Mouse (Mus musculus) midbrain, embryonic 16.5 days (tissue): ENCODE results near the gene Larp1. TPM values are rescaled to one million over a fixed set of nuclear protein-coding genes. Genes with fewer than 3 reads are reported as not detected.
A peak's percentile ranks its signal among the peaks of the same experiment; 100 is the strongest.

Experiments used
- ATAC-seq: fragments of 200-750 bp; cut with Nextera tagmentation; 2 replicates; pipeline ENCODE4 v1.8.0; 2017; ENCODE audit warnings: moderate TSS enrichment
- H3K27ac ChIP-seq: fragments of 300-500 bp; sonication (generic); 2 replicates; pipeline ENCODE4 v1.5.1; 2014; ENCODE audit warnings: mild to moderate bottlenecking, low read length, mixed read lengths
- H3K27me3 ChIP-seq: fragments of 300-500 bp; sonication (generic); 2 replicates; pipeline ENCODE4 v1.6.1; 2014; ENCODE audit warnings: low read depth, low read length, mixed read lengths; ENCODE audit not compliant: control insufficient read depth, insufficient read depth
- H3K36me3 ChIP-seq: fragments of 300-500 bp; sonication (generic); 2 replicates; pipeline ENCODE4 v1.6.1; 2014; ENCODE audit warnings: mild to moderate bottlenecking, low read length, moderate library complexity, mixed read lengths; ENCODE audit not compliant: control insufficient read depth, insufficient read depth
- H3K4me1 ChIP-seq: fragments of 300-500 bp; sonication (generic); 2 replicates; pipeline ENCODE4 v1.6.1; 2014; ENCODE audit warnings: mild to moderate bottlenecking, low read length, mixed read lengths; ENCODE audit not compliant: control insufficient read depth, insufficient read depth
- H3K4me2 ChIP-seq: fragments of 300-500 bp; sonication (generic); 2 replicates; pipeline ENCODE4 v1.6.1; 2014; ENCODE audit warnings: mild to moderate bottlenecking, low read length, mixed read lengths
- H3K4me3 ChIP-seq: fragments of 300-500 bp; sonication (generic); 2 replicates; pipeline ENCODE4 v1.5.1; 2014; ENCODE audit warnings: low read depth, mild to moderate bottlenecking, low read length, moderate library complexity, mixed read lengths
- H3K9ac ChIP-seq: fragments of 300-500 bp; sonication (generic); 2 replicates; pipeline ENCODE4 v1.6.1; 2014; ENCODE audit warnings: low read depth, low read length, mixed read lengths
- H3K9me3 ChIP-seq: fragments of 300-500 bp; sonication (generic); replicated peaks from 2 replicates; pipeline ENCODE4 v1.6.1; 2014; ENCODE audit warnings: mild to moderate bottlenecking, low read length, mixed read lengths; ENCODE audit not compliant: control insufficient read depth, poor library complexity, severe bottlenecking
- WGBS: fragments of 180-500 bp; shearing (Covaris S2); extraction: QIAGEN DNeasy Blood & Tissue Kit; methylation state at CpG from one replicate; pipeline ENCODE4 v1.1.7; 2014; 5-methylcytosine and 5-hydroxymethylcytosine counted together
- polyA plus RNA-seq: library from polyadenylated mRNA; unstranded; fragments of >200 nt; fragmentation: Nextera tagmentation; extraction: Ambion mirVana; gene quantifications from 2 replicates; pipeline ENCODE4 v1.2.1, GENCODE M21; 2015

Larp1 gene
- polyA plus RNA-seq, 1 experiment from 2014 or later: 17.7 TPM

DNA sequence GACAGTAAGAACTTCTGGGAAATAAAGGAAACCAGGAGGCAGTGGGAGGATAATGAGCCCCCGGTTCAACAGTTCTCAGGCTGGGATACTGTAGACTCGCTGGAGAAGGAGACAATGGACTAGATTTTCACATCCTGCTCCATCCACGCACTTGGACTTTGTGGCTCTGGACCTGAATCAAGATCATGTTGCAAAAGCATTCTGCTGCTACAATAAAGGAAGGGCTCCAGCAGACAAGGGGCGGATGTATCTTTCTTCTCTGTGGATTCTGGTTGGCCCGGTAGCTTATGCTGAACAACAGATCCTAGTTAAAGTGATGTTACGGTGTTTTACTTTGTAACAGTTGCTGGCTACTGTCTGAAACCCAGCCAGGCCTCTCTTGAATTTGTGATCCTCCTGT is 22.4 kb upstream of the Larp1 start:
- Histone ChIP-seq H3K4me1 (no peaks in the 10 kb centered on the region), H3K27ac (no peak overlapping the region), H3K9ac (no peak overlapping the region), H3K4me2 (no peak overlapping the region), H3K9me3 (no peaks in the 10 kb centered on the region), H3K36me3 (no peaks in the 10 kb centered on the region), H3K27me3 (no peaks in the 10 kb centered on the region), H3K4me3 (no peak overlapping the region)
- ATAC-seq: no peak
- 90% methylated on average over 6 of the region's 6 CpGs for WGBS

DNA sequence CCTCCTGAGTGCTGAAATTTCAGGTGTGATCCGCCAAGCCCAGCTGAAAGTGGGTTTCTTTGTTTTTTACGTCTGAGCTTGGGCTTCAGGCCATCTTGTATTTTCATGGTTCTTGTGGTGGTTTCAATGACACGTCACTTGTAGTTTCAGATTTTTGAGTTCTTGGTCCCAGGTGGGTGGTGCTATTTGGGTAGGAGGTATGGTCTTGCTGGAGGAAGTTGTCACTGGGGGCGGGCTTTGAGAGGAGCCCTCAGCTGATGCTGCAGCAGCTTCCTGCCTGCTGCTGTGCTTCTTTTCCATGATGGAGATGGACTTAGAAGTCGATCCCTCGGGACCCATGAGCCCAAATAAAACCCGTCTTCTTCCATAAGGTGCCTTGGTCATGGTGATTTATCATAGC is 22.0 kb upstream of the Larp1 start:
- H3K27ac ChIP-seq: no peak overlapping the region
- WGBS: 93% methylated on average over 7 of the region's 7 CpGs

DNA sequence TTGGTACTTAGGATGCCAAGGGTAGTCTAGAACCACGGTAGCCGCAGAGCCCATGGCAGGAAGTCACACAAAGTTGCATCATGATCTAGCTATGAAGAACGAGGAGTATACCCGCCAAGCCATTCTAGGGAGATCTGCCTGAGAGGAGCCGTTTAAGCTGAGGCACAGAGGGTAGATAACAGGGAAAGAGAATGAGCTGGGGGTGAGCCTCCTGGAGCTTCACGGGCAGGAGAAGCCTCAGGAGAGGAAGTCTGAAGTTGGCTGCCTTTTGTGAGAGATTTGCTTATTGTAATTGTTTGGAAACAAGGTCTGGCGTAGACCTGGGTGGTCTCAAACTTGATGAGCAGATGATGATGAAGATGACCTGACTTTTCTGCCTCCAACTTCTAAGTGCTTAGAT is 10.7 kb upstream of the Larp1 start:
- no peaks in the 10 kb centered on the region for H3K9me3 ChIP-seq
- no peak for ATAC-seq
- H3K4me2 ChIP-seq: no peak overlapping the region
- no peaks in the 10 kb centered on the region for H3K27me3 ChIP-seq
- H3K9ac ChIP-seq: no peak overlapping the region
- H3K36me3 ChIP-seq: no peaks in the 10 kb centered on the region
- no peak overlapping the region for H3K4me3 ChIP-seq
- no peaks in the 10 kb centered on the region for H3K4me1 ChIP-seq
- WGBS: 86% methylated on average over 7 of the region's 7 CpGs
- H3K27ac ChIP-seq: no peak overlapping the region

More for the DNA sequence above, 22.0 kb upstream of the Larp1 start:
- Histone ChIP-seq H3K9me3 (no peaks in the 10 kb centered on the region), H3K4me2 (no peak overlapping the region), H3K9ac (no peak overlapping the region), H3K4me1 (no peaks in the 10 kb centered on the region), H3K36me3 (no peaks in the 10 kb centered on the region), H3K4me3 (no peak overlapping the region), H3K27me3 (no peaks in the 10 kb centered on the region)
- no peak for ATAC-seq

DNA sequence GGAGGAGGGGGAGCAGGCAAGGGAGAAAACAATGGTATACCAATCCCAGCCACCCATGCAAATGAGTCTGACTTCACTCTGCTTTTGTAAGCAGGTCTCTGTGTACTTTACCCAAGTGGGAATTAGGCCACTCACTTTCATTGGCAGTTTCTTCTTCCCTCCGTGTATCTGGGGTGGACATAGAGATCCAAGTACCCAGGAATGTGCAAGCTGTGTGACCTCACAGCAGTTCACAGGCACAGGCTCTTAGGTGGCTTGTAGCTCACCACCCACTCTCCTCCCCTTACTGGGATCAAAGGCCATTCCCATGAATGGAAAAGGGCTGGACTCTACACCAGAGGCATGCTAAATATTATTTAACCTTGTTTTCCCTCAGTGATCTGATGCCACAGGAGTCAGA is 10.0 kb upstream of the Larp1 start:
- Histone ChIP-seq H3K9me3 (no peaks in the 10 kb centered on the region), H3K4me3 (no peak overlapping the region), H3K27me3 (no peaks in the 10 kb centered on the region), H3K27ac (no peak overlapping the region), H3K36me3 (no peaks in the 10 kb centered on the region), H3K4me2 (no peak overlapping the region), H3K9ac (no peak overlapping the region), H3K4me1 (no peaks in the 10 kb centered on the region)
- WGBS: 0% methylated on average over 1 of the region's 1 CpGs
- no peak for ATAC-seq

DNA sequence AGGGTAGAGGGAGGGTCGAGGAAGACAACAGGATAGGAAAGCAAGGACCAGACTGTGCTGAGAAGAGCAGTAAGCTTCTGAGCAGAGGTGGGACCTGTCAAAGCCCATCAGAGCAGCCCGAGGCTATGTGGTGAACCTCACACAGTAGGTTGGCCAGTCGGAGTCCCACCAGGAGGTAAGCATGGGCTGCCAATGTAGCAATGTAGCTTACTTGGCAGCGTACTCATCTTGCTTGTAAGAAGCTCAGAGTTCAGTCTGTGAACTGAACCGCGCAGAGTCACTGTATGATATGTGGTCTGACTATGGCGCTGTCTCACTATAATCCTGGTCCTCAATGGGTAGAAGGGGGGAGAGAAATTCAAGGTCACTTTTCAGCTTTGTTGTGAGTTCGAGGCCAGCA is 5.7 kb upstream of the Larp1 start:
- Histone ChIP-seq H3K27ac (no peak overlapping the region), H3K9ac (no peak overlapping the region), H3K27me3 (no peaks in the 10 kb centered on the region), H3K4me3 (no peak overlapping the region), H3K4me1 (peaks cover 3% of the 10 kb centered on the region; the same call in 1 of the 2 replicates), H3K4me2 (no peak overlapping the region), H3K36me3 (no peaks in the 10 kb centered on the region), H3K9me3 (no peaks in the 10 kb centered on the region)
- no peak for ATAC-seq
- WGBS: 83% methylated on average over 8 of the region's 8 CpGs

DNA sequence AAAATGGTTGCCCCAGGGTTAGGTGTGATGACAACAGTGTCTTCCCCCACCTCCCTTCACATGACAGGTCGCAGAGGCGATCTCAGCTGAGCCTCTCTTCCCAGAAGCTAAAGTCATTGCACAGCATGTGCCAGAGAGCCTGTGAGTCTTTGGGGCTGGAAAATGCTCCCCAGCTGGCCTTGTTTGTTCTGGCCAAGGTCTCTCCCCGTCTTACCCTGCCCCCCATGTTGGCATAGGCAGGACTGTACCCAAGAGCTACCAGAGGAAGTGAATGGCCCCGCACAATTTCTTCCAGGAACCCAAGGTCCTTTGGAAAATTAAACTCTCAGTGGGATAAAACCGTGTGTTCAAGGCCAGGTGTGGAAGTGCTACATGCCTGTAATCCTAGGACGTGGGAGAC is 5.1 kb upstream of the Larp1 start:
- Histone ChIP-seq H3K9me3 (no peaks in the 10 kb centered on the region), H3K36me3 (no peaks in the 10 kb centered on the region), H3K4me2 (no peak overlapping the region), H3K27ac (no peak overlapping the region), H3K4me1 (peaks cover 6% of the 10 kb centered on the region; the same call in 1 of the 2 replicates), H3K27me3 (no peaks in the 10 kb centered on the region), H3K4me3 (no peak overlapping the region), H3K9ac (no peak overlapping the region)
- 76% methylated on average over 6 of the region's 6 CpGs for WGBS
- ATAC-seq: no peak

DNA sequence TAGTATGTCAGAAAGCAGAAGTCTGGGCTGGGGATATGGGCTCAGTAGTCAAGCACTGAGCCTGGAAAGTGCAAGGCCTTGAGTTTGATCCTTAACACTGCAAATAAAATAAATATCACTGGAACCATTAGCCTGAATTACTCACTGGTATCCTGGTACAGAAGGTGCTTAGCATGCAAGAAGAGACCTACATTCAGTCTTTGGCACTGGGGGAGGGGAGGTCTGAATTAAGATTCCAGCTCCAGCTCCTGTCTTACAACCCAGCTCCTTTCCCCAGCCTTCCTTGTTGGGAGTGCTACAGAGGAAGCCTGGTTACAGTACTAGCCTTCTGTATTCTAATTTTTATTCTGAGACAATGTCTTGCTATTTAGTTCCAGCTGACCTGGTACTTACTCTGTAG is 3.8 kb upstream of the Larp1 start:
- Histone ChIP-seq H3K27me3 (no peaks in the 10 kb centered on the region), H3K9me3 (no peaks in the 10 kb centered on the region), H3K4me2 (no peak overlapping the region), H3K4me3 (no peak overlapping the region), H3K4me1 (peaks cover 6% of the 10 kb centered on the region; the same call in 1 of the 2 replicates), H3K36me3 (no peaks in the 10 kb centered on the region), H3K27ac (no peak overlapping the region), H3K9ac (no peak overlapping the region)
- ATAC-seq: no peak

DNA sequence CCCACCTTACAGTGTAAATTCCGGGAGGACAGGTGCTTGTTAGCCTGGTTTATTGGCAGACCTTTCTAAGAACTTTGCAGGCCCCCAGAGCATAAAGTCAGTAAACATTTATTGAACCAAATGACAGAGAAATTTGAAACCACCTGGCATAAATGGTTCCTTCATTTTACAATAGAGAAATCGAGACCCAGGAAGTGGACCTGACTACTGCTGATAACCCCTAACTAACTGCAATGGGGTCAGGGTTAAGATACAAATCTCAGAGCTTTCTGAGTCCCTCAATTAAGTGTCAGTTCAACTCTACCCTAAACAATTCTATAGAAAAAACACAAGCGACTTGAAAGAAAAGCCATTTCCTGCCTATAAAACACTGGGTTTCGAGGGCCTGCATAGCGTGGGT is 851 bp upstream of the Larp1 start:
- WGBS: 19% methylated on average over 5 of the region's 5 CpGs
- H3K27ac ChIP-seq: peak overlapping the region; percentile 70
- H3K36me3 ChIP-seq: no peaks in the 10 kb centered on the region
- peak overlapping the region; percentile 93 for H3K4me2 ChIP-seq
- no peak for ATAC-seq
- H3K27me3 ChIP-seq: no peaks in the 10 kb centered on the region
- H3K9ac ChIP-seq: peak overlapping the region; percentile 83
- peaks cover 23% of the 10 kb centered on the region for H3K4me1 ChIP-seq
- H3K9me3 ChIP-seq: no peaks in the 10 kb centered on the region
- H3K4me3 ChIP-seq: peak overlapping the region; percentile 99

DNA sequence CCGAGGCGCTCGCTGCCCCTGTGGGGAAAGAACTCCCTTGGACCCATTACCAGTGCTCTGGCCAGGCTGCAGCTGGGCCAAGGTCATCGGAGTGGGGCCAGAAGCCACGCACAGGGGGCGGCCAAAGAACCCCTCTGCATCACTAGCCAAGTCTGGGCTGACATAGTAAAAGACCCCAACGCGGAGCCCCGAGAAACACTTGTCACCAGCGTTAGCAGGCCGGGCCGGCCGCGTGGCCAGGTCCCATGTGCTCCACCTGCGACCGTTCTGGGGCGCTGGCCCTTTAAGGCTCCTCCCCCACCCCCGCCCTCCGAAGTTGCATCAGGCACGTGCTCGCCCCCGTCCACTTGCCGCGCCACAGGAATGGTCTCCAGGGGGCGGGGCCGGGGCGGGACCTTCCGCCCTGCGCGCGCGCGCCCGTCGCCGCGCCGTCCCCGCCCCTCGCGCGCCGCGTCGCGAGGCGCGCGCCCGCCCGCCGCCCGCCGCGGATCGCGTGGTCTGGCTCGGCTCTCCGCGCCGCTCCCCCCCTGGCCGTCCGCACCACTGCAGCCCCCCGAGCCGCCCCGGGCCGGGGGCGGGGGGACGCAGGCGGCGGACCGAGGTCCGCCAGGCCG is 320 bp upstream of the Larp1 start:
- peak overlapping the region; percentile 94 for H3K27ac ChIP-seq
- no peaks in the 10 kb centered on the region for H3K36me3 ChIP-seq
- peaks cover 23% of the 10 kb centered on the region for H3K4me1 ChIP-seq
- H3K27me3 ChIP-seq: no peaks in the 10 kb centered on the region
- peak; percentile 91 for ATAC-seq
- peak overlapping the region; percentile 99 for H3K4me3 ChIP-seq
- peak overlapping the region; percentile 94 for H3K4me2 ChIP-seq
- peak overlapping the region; percentile 96 for H3K9ac ChIP-seq
- 1% methylated on average over 48 of the region's 74 CpGs for WGBS
- no peaks in the 10 kb centered on the region for H3K9me3 ChIP-seq
